Comparison of ENCODE assay signal across 9 mouse cellular contexts in the genomic region with DNA sequence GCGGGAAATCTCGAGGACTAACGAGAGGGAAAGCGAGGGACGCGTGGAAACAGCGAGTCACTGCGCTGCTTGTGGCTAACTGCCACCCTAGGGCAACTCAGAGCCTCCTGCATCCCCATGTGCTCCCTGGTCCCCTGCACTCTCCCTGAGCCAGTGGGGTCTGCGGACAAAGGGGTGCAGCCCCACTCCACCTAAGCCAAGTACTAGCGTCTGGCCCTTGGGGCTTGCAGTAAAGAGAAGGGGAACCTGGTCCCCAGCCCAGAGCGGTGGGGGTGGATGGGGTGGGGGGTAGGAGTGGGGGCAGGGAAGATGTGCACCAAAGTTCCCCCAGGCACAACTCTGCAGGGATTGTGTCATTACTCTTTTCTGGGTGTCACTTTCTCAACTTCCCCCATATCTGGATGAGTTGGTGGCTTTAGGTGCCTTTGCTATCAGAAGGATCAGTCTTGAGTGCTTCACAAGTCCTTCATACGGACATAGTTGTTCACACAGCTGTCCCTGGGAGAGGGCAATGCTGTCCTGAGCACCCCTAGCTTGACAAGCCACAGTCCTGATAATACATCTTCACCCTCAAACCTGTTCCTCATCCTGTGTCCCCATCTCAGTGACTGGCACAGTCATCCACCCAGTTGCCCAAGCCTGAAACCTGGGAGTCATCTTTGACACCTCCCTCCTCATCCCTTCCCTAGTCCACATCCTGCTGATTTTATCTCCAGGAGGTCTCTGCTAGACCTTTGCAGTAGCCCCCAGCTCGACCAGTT. TPM values are rescaled to one million over a fixed set of nuclear protein-coding genes. Genes with fewer than 3 reads are reported as not detected.
DNase-seq lines count a peak whose midpoint lies in the region; ATAC-seq and TF ChIP-seq lines count a peak whose summit lies in the region.
"Had no signal": no experiment of that assay in that cellular context is flagged by ENCODE, and none has a peak within 500 bp of the region (broad histone marks: within the 10 kb centered on the region; RNA-seq: fewer than 3 reads in every experiment).

No protein-coding gene starts in this region.

- H3K4me2 ChIP-seq in heart, postnatal 0 days (ENCODE audit: low read depth, low read length): peak overlapping the region; percentile 26; the same call in 1 of the 2 replicates
- H3K4me2 ChIP-seq in hindbrain, embryonic 13.5 days: peak overlapping the region; percentile 36

- H3K36me3 ChIP-seq in heart, postnatal 0 days (replicated peaks; ENCODE audit: control insufficient read depth, insufficient read depth, low read length): 0 out of 2 replicates have a peak, but pooled peaks cover 4% of the 10 kb centered on the region
- H3K36me3 ChIP-seq in hindbrain, embryonic 13.5 days: peaks cover 3% of the 10 kb centered on the region; the same call in 1 of the 2 replicates

- no peaks in the 10 kb centered on the region for H3K4me1 ChIP-seq in heart, postnatal 0 days (ENCODE audit: control insufficient read depth, insufficient read depth)
- peaks cover 5% of the 10 kb centered on the region for H3K4me1 ChIP-seq in bone marrow, adult 2 months (ENCODE audit: control insufficient read depth, insufficient read depth, low read length)
- peaks cover 10% of the 10 kb centered on the region for H3K4me1 ChIP-seq in hindbrain, embryonic 13.5 days (replicated peaks)

- no peak overlapping the region for H3K4me3 ChIP-seq in heart, postnatal 0 days (ENCODE audit: low read depth, low read length)
- peak overlapping the region; percentile 23 for H3K4me3 ChIP-seq in bone marrow, adult 2 months (replicated peaks; ENCODE audit: control insufficient read depth, low read depth, low read length)
- peak overlapping the region; percentile 9; the same call in 1 of the 2 replicates for H3K4me3 ChIP-seq in hindbrain, embryonic 13.5 days

- no peaks in the 10 kb centered on the region for H3K9me3 ChIP-seq in heart, postnatal 0 days (replicated peaks; ENCODE audit: control insufficient read depth, low read length)
- H3K9me3 ChIP-seq in hindbrain, embryonic 13.5 days: no peaks in the 10 kb centered on the region

- H3K27ac ChIP-seq in heart, postnatal 0 days (ENCODE audit: low read depth): no peak overlapping the region
- H3K27ac ChIP-seq in bone marrow, adult 2 months (ENCODE audit: control insufficient read depth, insufficient read depth, low read depth, low read length, poor library complexity): no peak overlapping the region; the same call in 1 of the 2 replicates
- H3K27ac ChIP-seq in hindbrain, embryonic 13.5 days: no peak overlapping the region

- no peak overlapping the region for H3K9ac ChIP-seq in heart, postnatal 0 days (replicated peaks; ENCODE audit: low read depth, low read length)
- 0 out of 2 replicates have a peak overlapping the region, but pooled peaks have one; percentile 26 for H3K9ac ChIP-seq in hindbrain, embryonic 13.5 days

- WGBS in heart, postnatal 0 days: 21% methylated on average over 13 of the region's 13 CpGs
- WGBS in bone marrow, adult 2 months: 15% methylated on average over 13 of the region's 13 CpGs
- 39% methylated on average over 13 of the region's 13 CpGs for WGBS in hindbrain, embryonic 13.5 days

- TF ChIP-seq CTCF in heart, postnatal 0 days (IDR thresholded peaks at IDR 0.05; ENCODE audit: low read depth): no peak
- no peak for TF ChIP-seq CTCF in bone marrow, adult 2 months (IDR thresholded peaks at IDR 0.05; ENCODE audit: control insufficient read depth, insufficient read depth, low read length)

- no peak for TF ChIP-seq EP300 in heart, postnatal 0 days (IDR thresholded peaks at IDR 0.05; ENCODE audit: low read depth)

- H3K27me3 ChIP-seq in heart, postnatal 0 days (ENCODE audit: control insufficient read depth, insufficient read depth, low read length): no peaks in the 10 kb centered on the region
- no peaks in the 10 kb centered on the region for H3K27me3 ChIP-seq in hindbrain, embryonic 13.5 days

- DNase-seq in heart, postnatal 0 days (ENCODE audit: low spot score): no peak
- no peak for DNase-seq in heart, adult 9 months (ENCODE audit: low spot score in 2 of 2)
- DNase-seq in urinary bladder, postnatal 25 days (ENCODE audit: low spot score): no peak
- DNase-seq in gastrocnemius, postnatal 4 days (ENCODE audit: low spot score in 2 of 2): no peak
- DNase-seq in adrenal gland, postnatal 36 days: no peak
- DNase-seq: layer of hippocampus, postnatal 36 days had no signal

- TF ChIP-seq POLR2A in bone marrow, adult 2 months (IDR thresholded peaks at IDR 0.05; ENCODE audit: borderline replicate concordance, control insufficient read depth, low read depth, low read length): peak; percentile 1; the same call in 1 of the 2 replicates

- no peak; the same call in 1 of the 2 replicates for ATAC-seq in heart, postnatal 0 days (ENCODE audit: insufficient read depth, low read depth)
- peak; percentile 64 for ATAC-seq in hindbrain, embryonic 13.5 days (ENCODE audit: low FRiP score)
- ATAC-seq in megakaryocyte-erythroid progenitor cell, adult 5-6 weeks (replicated peaks; ENCODE audit: low FRiP score, low TSS enrichment, poor library complexity, severe bottlenecking): peak; percentile 22; the same call in 1 of the 2 replicates

RNA-seq across cellular contexts. Expression of a gene that starts 11.9 kb away (rescaled TPM):
- total RNA-seq in heart, postnatal 0 days (2014; rRNA removed; ENCODE audit: low replicate concordance): 4.2 and 10.0 TPM in 2 replicates
- 3.4 and 3.6 TPM in 2 replicates for polyA plus RNA-seq in heart, postnatal 0 days (2015; fragmentation: Nextera tagmentation; extraction: Ambion mirVana)
- 3.4 and 4.0 TPM in 2 replicates for polyA plus RNA-seq in bone marrow, adult 2 months (2011; ENCODE audit: insufficient read depth, insufficient read length, low replicate concordance, missing spikeins)
- 0.99 and 1.2 TPM in 2 replicates for polyA plus RNA-seq in hindbrain, embryonic 13.5 days (2015; fragmentation: Nextera tagmentation; extraction: Ambion mirVana)
- total RNA-seq in megakaryocyte-erythroid progenitor cell, adult 5-6 weeks (2014; fragmentation: Nextera tagmentation): 3.3 and 5.1 TPM in 2 replicates
- total RNA-seq in megakaryocyte-erythroid progenitor cell, adult 5-6 weeks (2017): 2.0 and 2.6 TPM in 2 replicates
- 1 to 10 TPM in 1 of 2 experiments, under 1 TPM in 1; 0.83 to 1.2 TPM for total RNA-seq in gastrocnemius, postnatal 4 days (2021)
- 1 to 10 TPM; 4.2 to 5.0 TPM for total RNA-seq in adrenal gland, postnatal 36 days (2021)
